Mouse (Mus musculus): ENCODE data around the gene Vwf. TPM values are rescaled to one million over a fixed set of nuclear protein-coding genes. Genes with fewer than 3 reads are reported as not detected.

Vwf gene
- polyA plus RNA-seq, 1 experiment: 1.2 TPM

DNA sequence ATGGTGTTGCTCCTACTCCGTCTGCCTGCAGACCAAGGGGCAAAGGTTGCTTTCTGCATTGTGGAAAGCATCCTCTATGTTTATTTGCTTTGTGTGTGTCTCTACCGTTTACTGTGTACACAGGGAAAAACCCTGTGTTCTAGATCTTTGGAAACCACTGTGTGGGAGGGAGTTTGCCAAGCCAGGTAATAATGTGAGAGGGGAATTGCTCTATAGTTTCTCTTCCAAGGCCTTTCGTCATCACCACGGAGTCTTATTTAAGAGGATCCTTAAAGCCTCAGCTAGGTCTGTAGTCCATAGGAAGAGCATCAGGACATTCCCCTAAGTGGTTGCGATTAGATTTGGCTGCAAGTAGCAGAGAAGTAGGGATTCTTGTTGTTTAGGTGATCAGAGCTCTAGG, 111.4 kb downstream of the Vwf start:
- Histone ChIP-seq H3K4me3 (no peak overlapping the region), H3K36me3 (ENCODE audit: control insufficient read depth, insufficient read depth) (no peaks in the 10 kb centered on the region), H3ac (ENCODE audit: control insufficient read depth, insufficient read length) (no peak overlapping the region), H3K4me2 (ENCODE audit: low read depth) (no peak overlapping the region), H3K27me3 (ENCODE audit: control insufficient read depth, insufficient read depth, insufficient read length) (peaks cover 34% of the 10 kb centered on the region), H3K79me2 (ENCODE audit: control insufficient read depth, insufficient read depth) (no peaks in the 10 kb centered on the region)
- TF ChIP-seq MAX (IDR thresholded peaks at IDR 0.05; ENCODE audit: low read depth): no peak
- TF ChIP-seq MYOG (IDR thresholded peaks at IDR 0.05; ENCODE audit: control insufficient read depth in 1 of 3, insufficient read depth in 1 of 3, insufficient read length in 2 of 3, low read depth in 2 of 3): no peak
- no peak for TF ChIP-seq USF1 (IDR thresholded peaks at IDR 0.05; ENCODE audit: low read depth)
- TF ChIP-seq TCF12 (IDR thresholded peaks at IDR 0.05; ENCODE audit: insufficient read depth, poor library complexity, severe bottlenecking): no peak
- TF ChIP-seq POLR2A (IDR thresholded peaks at IDR 0.05; ENCODE audit: insufficient read length, low read depth): no peak
- no peak for TF ChIP-seq CEBPB (IDR thresholded peaks at IDR 0.05; ENCODE audit: insufficient read depth, poor library complexity, severe bottlenecking)
- TF ChIP-seq MYOD1 (IDR thresholded peaks at IDR 0.05; ENCODE audit: control insufficient read depth in 1 of 3, insufficient read length in 2 of 3, low read depth in 2 of 3): no peak
- no peak for TF ChIP-seq SRF (IDR thresholded peaks at IDR 0.05; ENCODE audit: control insufficient read depth, insufficient read length, low read depth)
- no peak for TF ChIP-seq POLR2AphosphoS2 (IDR thresholded peaks at IDR 0.05; ENCODE audit: insufficient read length, low read depth)
- TF ChIP-seq E2F4 (IDR thresholded peaks at IDR 0.05; ENCODE audit: insufficient read depth): no peak
- TF ChIP-seq TCF3 (IDR thresholded peaks at IDR 0.05; ENCODE audit: insufficient read length, low read depth): no peak
- TF ChIP-seq REST (IDR thresholded peaks at IDR 0.05; ENCODE audit: insufficient read depth, insufficient read length): no peak

DNA sequence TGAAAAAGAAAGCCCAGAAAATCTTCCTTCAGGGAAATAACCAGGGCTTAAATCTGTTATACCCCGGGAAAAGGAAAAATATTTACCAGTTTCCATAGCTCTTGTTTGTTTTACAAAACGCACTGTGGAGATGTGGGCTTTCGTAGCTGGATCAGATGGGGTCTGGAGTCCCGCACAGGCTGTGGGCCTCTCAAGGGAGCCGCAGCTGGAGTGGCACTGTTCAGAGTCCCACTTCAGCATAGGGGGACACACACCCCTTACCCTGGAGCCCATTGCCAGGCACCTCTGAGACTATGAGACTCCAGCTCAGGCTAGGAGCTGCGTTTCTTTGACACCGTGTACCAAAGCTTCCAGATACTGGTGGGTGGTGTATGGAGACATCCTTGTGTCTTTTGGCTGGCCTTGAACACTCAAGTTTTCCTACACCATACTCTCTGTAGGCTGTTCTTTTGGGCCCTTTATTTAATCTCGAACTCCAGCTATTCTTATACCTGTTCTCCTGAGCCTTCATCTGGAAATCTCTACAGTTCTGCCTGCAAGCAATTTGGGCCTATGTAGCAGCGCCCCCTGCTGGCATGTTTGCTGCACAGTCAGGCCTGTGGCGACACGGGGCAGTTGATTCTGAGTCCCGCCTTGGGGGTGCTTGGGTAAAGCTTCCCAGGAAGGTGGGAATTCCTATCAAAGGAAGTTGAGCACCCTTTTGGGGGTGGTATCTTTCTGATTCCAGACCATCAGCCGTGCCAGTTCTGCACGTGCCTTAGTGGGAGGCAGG, 114.7 kb downstream of the Vwf start:
- H3K27me3 ChIP-seq (ENCODE audit: control insufficient read depth, insufficient read depth, insufficient read length): peaks cover 36% of the 10 kb centered on the region
- TF ChIP-seq REST (IDR thresholded peaks at IDR 0.05; ENCODE audit: insufficient read depth, insufficient read length) (no peak), TCF3 (IDR thresholded peaks at IDR 0.05; ENCODE audit: insufficient read length, low read depth) (no peak), SRF (IDR thresholded peaks at IDR 0.05; ENCODE audit: control insufficient read depth, insufficient read length, low read depth) (no peak), MYOD1 (IDR thresholded peaks at IDR 0.05; ENCODE audit: control insufficient read depth in 1 of 3, insufficient read length in 2 of 3, low read depth in 2 of 3) (no peak), E2F4 (IDR thresholded peaks at IDR 0.05; ENCODE audit: insufficient read depth) (no peak), MYOG (IDR thresholded peaks at IDR 0.05; ENCODE audit: control insufficient read depth in 1 of 3, insufficient read depth in 1 of 3, insufficient read length in 2 of 3, low read depth in 2 of 3) (no peak), POLR2AphosphoS2 (IDR thresholded peaks at IDR 0.05; ENCODE audit: insufficient read length, low read depth) (no peak), TCF12 (IDR thresholded peaks at IDR 0.05; ENCODE audit: insufficient read depth, poor library complexity, severe bottlenecking) (no peak), MAX (IDR thresholded peaks at IDR 0.05; ENCODE audit: low read depth) (no peak), USF1 (IDR thresholded peaks at IDR 0.05; ENCODE audit: low read depth) (no peak), CEBPB (IDR thresholded peaks at IDR 0.05; ENCODE audit: insufficient read depth, poor library complexity, severe bottlenecking) (no peak), POLR2A (IDR thresholded peaks at IDR 0.05; ENCODE audit: insufficient read length, low read depth) (no peak)
- no peak overlapping the region for H3K4me2 ChIP-seq (ENCODE audit: low read depth)
- no peak overlapping the region for H3K4me3 ChIP-seq
- H3K79me2 ChIP-seq (ENCODE audit: control insufficient read depth, insufficient read depth): no peaks in the 10 kb centered on the region
- H3ac ChIP-seq (ENCODE audit: control insufficient read depth, insufficient read length): no peak overlapping the region
- no peaks in the 10 kb centered on the region for H3K36me3 ChIP-seq (ENCODE audit: control insufficient read depth, insufficient read depth)

- Histone ChIP-seq H3K27me3 (ENCODE audit: control insufficient read depth, insufficient read depth, insufficient read length) (peaks cover 19% of the 10 kb centered on the region), H3K4me3 (no peak overlapping the region), H3ac (ENCODE audit: control insufficient read depth, insufficient read length) (no peak overlapping the region), H3K79me2 (ENCODE audit: control insufficient read depth, insufficient read depth) (no peaks in the 10 kb centered on the region), H3K36me3 (ENCODE audit: control insufficient read depth, insufficient read depth) (no peaks in the 10 kb centered on the region), H3K4me2 (ENCODE audit: low read depth) (no peak overlapping the region)
- TF ChIP-seq CEBPB (IDR thresholded peaks at IDR 0.05; ENCODE audit: insufficient read depth, poor library complexity, severe bottlenecking): no peak
- TF ChIP-seq MYOD1 (IDR thresholded peaks at IDR 0.05; ENCODE audit: control insufficient read depth in 1 of 3, insufficient read length in 2 of 3, low read depth in 2 of 3): no peak
- TF ChIP-seq MYOG (IDR thresholded peaks at IDR 0.05; ENCODE audit: control insufficient read depth in 1 of 3, insufficient read depth in 1 of 3, insufficient read length in 2 of 3, low read depth in 2 of 3): no peak
- no peak for TF ChIP-seq USF1 (IDR thresholded peaks at IDR 0.05; ENCODE audit: low read depth)
- TF ChIP-seq TCF12 (IDR thresholded peaks at IDR 0.05; ENCODE audit: insufficient read depth, poor library complexity, severe bottlenecking): no peak
- no peak for TF ChIP-seq SRF (IDR thresholded peaks at IDR 0.05; ENCODE audit: control insufficient read depth, insufficient read length, low read depth)
- TF ChIP-seq POLR2A (IDR thresholded peaks at IDR 0.05; ENCODE audit: insufficient read length, low read depth): no peak
- TF ChIP-seq TCF3 (IDR thresholded peaks at IDR 0.05; ENCODE audit: insufficient read length, low read depth): no peak
- no peak for TF ChIP-seq MAX (IDR thresholded peaks at IDR 0.05; ENCODE audit: low read depth)
- TF ChIP-seq REST (IDR thresholded peaks at IDR 0.05; ENCODE audit: insufficient read depth, insufficient read length): no peak
- TF ChIP-seq E2F4 (IDR thresholded peaks at IDR 0.05; ENCODE audit: insufficient read depth): no peak
Observed at GRCm38 (mm10) chr6:125663906-125664305, 117.3 kb downstream of the Vwf start.

- Histone ChIP-seq H3K36me3 (ENCODE audit: control insufficient read depth, insufficient read depth) (no peaks in the 10 kb centered on the region), H3ac (ENCODE audit: control insufficient read depth, insufficient read length) (no peak overlapping the region), H3K79me2 (ENCODE audit: control insufficient read depth, insufficient read depth) (no peaks in the 10 kb centered on the region), H3K4me2 (ENCODE audit: low read depth) (no peak overlapping the region), H3K27me3 (ENCODE audit: control insufficient read depth, insufficient read depth, insufficient read length) (peaks cover 12% of the 10 kb centered on the region), H3K4me3 (no peak overlapping the region)
- no peak for TF ChIP-seq POLR2AphosphoS2 (IDR thresholded peaks at IDR 0.05; ENCODE audit: insufficient read length, low read depth)
- TF ChIP-seq TCF12 (IDR thresholded peaks at IDR 0.05; ENCODE audit: insufficient read depth, poor library complexity, severe bottlenecking): no peak
- no peak for TF ChIP-seq MYOD1 (IDR thresholded peaks at IDR 0.05; ENCODE audit: control insufficient read depth in 1 of 3, insufficient read length in 2 of 3, low read depth in 2 of 3)
Observed at GRCm38 (mm10) chr6:125671835-125672234, 125.3 kb downstream of the Vwf start.

Measured in myocyte (in vitro differentiated cells).